Mouse (Mus musculus) cerebellum, adult 2 months (tissue): ENCODE measurements around the gene Lefty1.

ENCODE experiments used
- CTCF ChIP-seq: fragments of 200-500 bp; IDR thresholded peaks from 2 replicates; pipeline ENCODE4 v1.5.1; 2011; ENCODE audit warnings: low read depth, mild to moderate bottlenecking, control low read depth, low read length, moderate library complexity, borderline replicate concordance; ENCODE audit not compliant: insufficient read depth
- POLR2A ChIP-seq: fragments of 200-500 bp; IDR thresholded peaks from 2 replicates; pipeline ENCODE4 v1.6.1; 2011; ENCODE audit warnings: low read length, control low read depth, borderline replicate concordance; ENCODE audit not compliant: insufficient read depth

DNA sequence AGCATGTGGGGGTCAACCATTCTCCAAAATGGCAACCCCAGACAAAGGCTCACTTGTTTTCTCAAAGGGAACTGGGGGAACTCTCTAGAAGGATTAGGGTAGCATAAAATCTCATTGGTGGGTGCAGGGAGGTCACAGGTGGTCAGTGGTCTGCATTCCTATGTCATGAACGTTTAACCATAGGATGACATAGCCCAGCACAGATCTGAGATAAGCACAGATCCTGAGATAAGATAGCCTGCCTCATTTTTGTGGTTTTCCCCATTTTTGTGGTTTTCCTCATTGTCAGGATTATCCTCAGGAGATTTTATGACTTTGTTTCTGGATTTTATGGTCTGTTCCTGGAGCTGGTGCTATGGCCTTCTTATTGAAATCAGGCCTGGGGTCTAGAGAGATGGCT, 17.8 kb upstream of the Lefty1 start:
- no peak for TF ChIP-seq POLR2A
- no peak for TF ChIP-seq CTCF
